Mouse (Mus musculus) lung, adult 2 months (tissue): Measurements from ENCODE around the gene Slc25a45. TPM values are rescaled to one million over a fixed set of nuclear protein-coding genes. Genes with fewer than 3 reads are reported as not detected.

Source experiments
- DNase-seq: peaks from one replicate; pipeline ENCODE4 v3.0.0; 2022
- H3K4me1 ChIP-seq: fragments of 200-500 bp; 2 replicates; pipeline ENCODE4 v1.6.1; 2011; ENCODE audit warnings: low read length; ENCODE audit not compliant: control insufficient read depth, insufficient read depth
- H3K4me3 ChIP-seq: fragments of 200-500 bp; replicated peaks from 2 replicates; pipeline ENCODE3; 2011; ENCODE audit warnings: low read depth, mild to moderate bottlenecking, control low read depth, low read length; ENCODE audit errors: extremely low read depth
- CTCF ChIP-seq: fragments of 200-500 bp; IDR thresholded peaks from 2 replicates; pipeline ENCODE4 v1.5.1; 2011; ENCODE audit warnings: mild to moderate bottlenecking, low read length, control low read depth; ENCODE audit not compliant: insufficient read depth
- POLR2A ChIP-seq: fragments of 200-500 bp; IDR thresholded peaks from 2 replicates; pipeline ENCODE4 v1.6.1; 2011; ENCODE audit warnings: low read depth, mild to moderate bottlenecking, control low read depth, low read length, borderline replicate concordance; ENCODE audit errors: extremely low read depth
- WGBS: fragments of 180-500 bp; shearing (Covaris S2); methylation state at CpG from one replicate; pipeline ENCODE4 v1.1.7; 2018; 5-methylcytosine and 5-hydroxymethylcytosine counted together
- polyA plus RNA-seq: library from polyadenylated mRNA; depleted of rRNA; stranded (reverse); fragments of >200 nt; gene quantifications from 2 replicates; pipeline ENCODE4 v1.2.3, GENCODE M21; 2012; rRNA removed

Gene Slc25a45
- polyA plus RNA-seq, 1 experiment = 26.0 TPM

GRCm38 (mm10) chr19:5923990-5924712 is 46.5 kb downstream of the Slc25a45 start:
- WGBS = under 1% methylated on average over 38 of the region's 38 CpGs
- Histone ChIP-seq H3K4me1 (peaks cover 8% of the 10 kb centered on the region), H3K4me3 (peak overlapping the region; percentile 94)
- DNase-seq = peak; percentile 91
- TF ChIP-seq CTCF = peak; percentile 60
- TF ChIP-seq POLR2A = 0 out of 2 replicates have a peak, but pooled peaks have one; percentile 17

GRCm38 (mm10) chr19:5924713-5925093 is 47.1 kb downstream of the Slc25a45 start, which contains the start of gene Cdc42ep2:
Gene Cdc42ep2 (minus strand): TSS chr19:5924816.
- WGBS = under 1% methylated on average over 18 of the region's 18 CpGs
- H3K4me3 ChIP-seq = peak within 1 kb of the TSS; percentile 94
- H3K4me1 ChIP-seq = peaks cover 14% of the 10 kb centered on the region
- peak; percentile 92 for DNase-seq
- no peak for TF ChIP-seq CTCF
- peak; percentile 82; the same call in 1 of the 2 replicates for TF ChIP-seq POLR2A

GRCm38 (mm10) chr19:5925311-5925855 is 47.8 kb downstream of the Slc25a45 start:
- 24% methylated on average over 11 of the region's 11 CpGs for WGBS
- TF ChIP-seq CTCF = no peak
- no peak for TF ChIP-seq POLR2A
- peak overlapping the region; percentile 59 for H3K4me3 ChIP-seq
- DNase-seq = no peak
- peaks cover 19% of the 10 kb centered on the region for H3K4me1 ChIP-seq

GRCm38 (mm10) chr19:5927026-5927425 is 49.4 kb downstream of the Slc25a45 start:
- no peak for DNase-seq
- Histone ChIP-seq H3K4me1 (peaks cover 13% of the 10 kb centered on the region), H3K4me3 (no peak overlapping the region)
- TF ChIP-seq POLR2A (no peak), CTCF (no peak)
- 69% methylated on average over 11 of the region's 11 CpGs for WGBS

GRCm38 (mm10) chr19:5927532-5927931 is 49.9 kb downstream of the Slc25a45 start:
- TF ChIP-seq POLR2A (no peak), CTCF (no peak)
- Histone ChIP-seq H3K4me1 (peaks cover 11% of the 10 kb centered on the region), H3K4me3 (no peak overlapping the region)
- DNase-seq = no peak
- 79% methylated on average over 8 of the region's 8 CpGs for WGBS

- 68% methylated on average over 6 of the region's 6 CpGs for WGBS
- DNase-seq = no peak
- no peak overlapping the region for H3K4me3 ChIP-seq
- TF ChIP-seq CTCF = no peak
- TF ChIP-seq POLR2A = no peak
- peaks cover 11% of the 10 kb centered on the region for H3K4me1 ChIP-seq
Measured at GRCm38 (mm10) chr19:5928104-5928503, 50.5 kb downstream of the Slc25a45 start.

- 47% methylated on average over 3 of the region's 3 CpGs for WGBS
Measured at GRCm38 (mm10) chr19:5928546-5928945, 50.9 kb downstream of the Slc25a45 start.

GRCm38 (mm10) chr19:5929634-5930596 is 52.3 kb downstream of the Slc25a45 start:
- peak; percentile 62 for DNase-seq
- peak; percentile 38; the same call in 1 of the 2 replicates for TF ChIP-seq POLR2A
- TF ChIP-seq CTCF = no peak

More at GRCm38 (mm10) chr19:5928546-5928945, 50.9 kb downstream of the Slc25a45 start:
- TF ChIP-seq POLR2A = no peak
- no peak for TF ChIP-seq CTCF
- Histone ChIP-seq H3K4me1 (peaks cover 11% of the 10 kb centered on the region), H3K4me3 (no peak overlapping the region)
- no peak for DNase-seq

GRCm38 (mm10) chr19:5935266-5935665 is 57.7 kb downstream of the Slc25a45 start:
- no peak overlapping the region for H3K4me3 ChIP-seq
- H3K4me1 ChIP-seq = peaks cover 30% of the 10 kb centered on the region
- DNase-seq = peak; percentile 46
- 33% methylated on average over 3 of the region's 3 CpGs for WGBS
- TF ChIP-seq POLR2A = no peak
- TF ChIP-seq CTCF = no peak

More at GRCm38 (mm10) chr19:5929634-5930596, 52.3 kb downstream of the Slc25a45 start:
- 27% methylated on average over 14 of the region's 14 CpGs for WGBS
- Histone ChIP-seq H3K4me3 (no peak overlapping the region), H3K4me1 (peaks cover 11% of the 10 kb centered on the region)

Other genes starting within 250 kb of the Slc25a45 start
- 118 and 120 TPM in 2 replicates for gene Rela, start 240.3 kb upstream of the Slc25a45 start, polyA plus RNA-seq
- 163 and 214 TPM in 2 replicates for gene Sipa1, start 214.1 kb upstream of the Slc25a45 start, polyA plus RNA-seq
- 141 and 162 TPM in 2 replicates for gene Map3k11, start 189.1 kb upstream of the Slc25a45 start, polyA plus RNA-seq
- 156 and 166 TPM in 2 replicates for gene Pcnx3, start 188.9 kb upstream of the Slc25a45 start, polyA plus RNA-seq
- 2.0 and 4.6 TPM in 2 replicates for gene Kcnk7, start 173.4 kb upstream of the Slc25a45 start, polyA plus RNA-seq
- gene Ehbp1l1, start 151.5 kb upstream of the Slc25a45 start, polyA plus RNA-seq = 64.4 and 73.8 TPM in 2 replicates
- 231 and 234 TPM in 2 replicates for gene Fam89b, start 148.2 kb upstream of the Slc25a45 start, polyA plus RNA-seq
- gene Ltbp3, start 136.9 kb upstream of the Slc25a45 start, polyA plus RNA-seq = 236 and 238 TPM in 2 replicates
- 113 and 116 TPM in 2 replicates for gene Scyl1, start 106.4 kb upstream of the Slc25a45 start, polyA plus RNA-seq
- 32.1 and 37.8 TPM in 2 replicates for gene Frmd8, start 2.5 kb upstream of the Slc25a45 start, polyA plus RNA-seq
- 1.1 and 1.2 TPM in 2 replicates for gene Tigd3, start 16.3 kb downstream of the Slc25a45 start, polyA plus RNA-seq
- gene Dpf2, start 35.2 kb downstream of the Slc25a45 start, polyA plus RNA-seq = 87.1 and 103 TPM in 2 replicates
- gene Cdc42ep2, start 47.0 kb downstream of the Slc25a45 start, polyA plus RNA-seq = 22.2 and 24.1 TPM in 2 replicates
- gene Pola2, start 86.4 kb downstream of the Slc25a45 start, polyA plus RNA-seq = 30.5 and 32.7 TPM in 2 replicates
- not detected in 2 replicates for gene Slc22a20, start 108.3 kb downstream of the Slc25a45 start, polyA plus RNA-seq
- gene Capn1, start 138.1 kb downstream of the Slc25a45 start, polyA plus RNA-seq = 55.6 and 68.9 TPM in 2 replicates
- gene Syvn1, start 168.8 kb downstream of the Slc25a45 start, polyA plus RNA-seq = 41.1 and 47.1 TPM in 2 replicates
- gene Mrpl49, start 180.0 kb downstream of the Slc25a45 start, polyA plus RNA-seq = 10.8 and 13.7 TPM in 2 replicates
- 896 and 1,315 TPM in 2 replicates for gene Fau, start 180.0 kb downstream of the Slc25a45 start, polyA plus RNA-seq
- gene Znhit2, start 183.4 kb downstream of the Slc25a45 start, polyA plus RNA-seq = 47.0 and 54.7 TPM in 2 replicates
- gene Tm7sf2, start 190.6 kb downstream of the Slc25a45 start, polyA plus RNA-seq = 34.6 and 36.5 TPM in 2 replicates
- 61.7 and 81.7 TPM in 2 replicates for gene Vps51, start 199.4 kb downstream of the Slc25a45 start, polyA plus RNA-seq
- not detected in 2 replicates for gene Tmem262, start 202.2 kb downstream of the Slc25a45 start, polyA plus RNA-seq
- 0.50 and 0.60 TPM in 2 replicates for gene Gm28374, start 204.4 kb downstream of the Slc25a45 start, polyA plus RNA-seq
- gene Zfpl1, start 207.1 kb downstream of the Slc25a45 start, polyA plus RNA-seq = 89.7 and 99.1 TPM in 2 replicates
- gene Cdca5, start 207.2 kb downstream of the Slc25a45 start, polyA plus RNA-seq = 0.63 and 0.92 TPM in 2 replicates
- not detected in 2 replicates for gene AC131692.1, start 216.6 kb downstream of the Slc25a45 start, polyA plus RNA-seq
- gene Naaladl1, start 228.0 kb downstream of the Slc25a45 start, polyA plus RNA-seq = 0.20 and 0.30 TPM in 2 replicates
- gene Sac3d1, start 240.8 kb downstream of the Slc25a45 start, polyA plus RNA-seq = 25.3 and 36.7 TPM in 2 replicates